Mouse (Mus musculus) G1E (cell line): ENCODE data around the gene Jak1.

ENCODE experiments used
- CTCF ChIP-seq: IDR thresholded peaks from 2 replicates; pipeline ENCODE4 v1.5.1; 2012; ENCODE audit warnings: low read depth, low read length, inconsistent platforms, mixed read lengths
- GATA1 ChIP-seq: IDR thresholded peaks from 2 replicates; pipeline ENCODE4 v1.6.1; 2012; ENCODE audit warnings: borderline replicate concordance, low read length, inconsistent platforms, mixed read lengths
- POLR2AphosphoS5 ChIP-seq: IDR thresholded peaks from 2 replicates; pipeline ENCODE4 v1.6.1; 2012; ENCODE audit warnings: low read depth, low read length, inconsistent platforms; ENCODE audit not compliant: insufficient replicate concordance
- TAL1 ChIP-seq: conservative IDR thresholded peaks from 2 replicates; pipeline ENCODE4 v1.6.1; 2012; ENCODE audit warnings: low read depth, low read length, inconsistent platforms, mixed read lengths

GRCm38 (mm10) chr4:101270734-101271133, 5.7 kb upstream of the Jak1 start:
- no peak for TF ChIP-seq CTCF
- TF ChIP-seq TAL1: no peak
- TF ChIP-seq GATA1: no peak
- TF ChIP-seq POLR2AphosphoS5: no peak
